Mouse (Mus musculus) small intestine, adult 2 months (tissue): ENCODE measurements around the gene Tigd3. TPM values are rescaled to one million over a fixed set of nuclear protein-coding genes. Genes with fewer than 3 reads are reported as not detected.
A peak's percentile ranks its signal among the peaks of the same experiment; 100 is the strongest.

ENCODE experiments used
- H3K27ac ChIP-seq: fragments of 200-500 bp; 2 replicates; pipeline ENCODE4 v1.5.1; 2012; ENCODE audit warnings: low read depth, low read length, control low read depth, inconsistent platforms; ENCODE audit not compliant: insufficient read depth
- H3K27me3 ChIP-seq: fragments of 200-500 bp; 2 replicates; pipeline ENCODE4 v1.6.1; 2012; ENCODE audit warnings: mild to moderate bottlenecking, moderate library complexity, low read length, inconsistent platforms; ENCODE audit not compliant: control insufficient read depth, insufficient read depth
- H3K36me3 ChIP-seq: fragments of 200-500 bp; 2 replicates; pipeline ENCODE4 v1.6.1; 2012; ENCODE audit warnings: mild to moderate bottlenecking, low read length, control low read depth, inconsistent platforms; ENCODE audit not compliant: control insufficient read depth, insufficient read depth
- H3K4me1 ChIP-seq: fragments of 200-500 bp; 2 replicates; pipeline ENCODE4 v1.6.1; 2012; ENCODE audit warnings: low read length, inconsistent platforms, mixed read lengths; ENCODE audit not compliant: control insufficient read depth, insufficient read depth, insufficient read length
- H3K4me3 ChIP-seq: fragments of 200-500 bp; 2 replicates; pipeline ENCODE4 v1.5.1; 2012; ENCODE audit warnings: low read depth, mild to moderate bottlenecking, control low read depth, inconsistent platforms, low read length, moderate library complexity
- CTCF ChIP-seq: fragments of 200-500 bp; IDR thresholded peaks from 2 replicates; pipeline ENCODE4 v1.5.1; 2012; ENCODE audit warnings: low read depth, mild to moderate bottlenecking, control low read depth, inconsistent platforms, low read length, moderate library complexity, mixed read lengths; ENCODE audit not compliant: insufficient replicate concordance, insufficient read length; ENCODE audit errors: extremely low read depth
- POLR2A ChIP-seq: fragments of 200-500 bp; IDR thresholded peaks from 2 replicates; pipeline ENCODE4 v1.6.1; 2012; ENCODE audit warnings: low read depth, mild to moderate bottlenecking, control low read depth, inconsistent platforms, low read length, moderate library complexity
- WGBS: fragments of 180-500 bp; shearing (Covaris S2); methylation state at CpG from one replicate; pipeline ENCODE4 v1.1.7; 2018; 5-methylcytosine and 5-hydroxymethylcytosine counted together
- polyA plus RNA-seq: library from polyadenylated mRNA; depleted of rRNA; stranded (reverse); fragments of >200 nt; gene quantifications from 2 replicates; pipeline ENCODE4 v1.2.3, GENCODE M21; 2012; rRNA removed

Tigd3 gene
- polyA plus RNA-seq = 0.90 and 2.0 TPM in 2 replicates

DNA sequence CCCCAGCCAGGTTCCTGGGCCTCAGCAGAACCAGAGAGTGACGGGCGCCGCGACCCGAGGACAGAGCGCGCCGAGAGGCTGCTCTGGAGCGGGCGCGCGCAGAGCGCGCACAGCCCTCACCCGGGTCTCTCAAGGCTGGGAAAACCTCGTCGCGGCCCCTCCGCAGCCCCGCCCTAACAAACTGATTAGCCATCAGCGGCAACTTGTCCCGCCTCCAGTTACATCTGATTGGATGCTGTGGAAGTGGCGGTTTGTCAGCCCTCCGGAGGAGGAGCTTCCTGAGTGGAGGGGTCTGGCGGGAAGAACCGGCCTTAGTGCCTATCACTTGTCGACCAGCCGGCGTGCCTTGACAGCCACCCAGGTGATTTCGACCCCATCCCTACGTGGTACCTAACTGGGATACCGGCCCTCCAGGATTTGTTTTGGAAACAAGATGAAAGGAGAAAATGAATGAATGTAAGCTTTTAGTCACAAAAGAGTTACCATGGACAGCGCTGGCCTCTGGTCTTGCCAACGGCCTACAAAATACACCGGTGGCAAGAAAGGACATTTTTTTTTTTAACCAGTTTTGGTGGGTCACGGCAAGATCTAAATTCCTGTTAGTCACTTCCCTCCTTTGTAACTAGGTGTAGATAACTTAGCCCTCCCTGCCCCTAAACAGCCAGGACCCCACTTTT, at the start of gene Tigd3:
Gene Tigd3, minus strand, starts transcription at position 148 of the 677 bp plus-strand sequence.
- TF ChIP-seq POLR2A = peak; percentile 80
- no peak for TF ChIP-seq CTCF

DNA sequence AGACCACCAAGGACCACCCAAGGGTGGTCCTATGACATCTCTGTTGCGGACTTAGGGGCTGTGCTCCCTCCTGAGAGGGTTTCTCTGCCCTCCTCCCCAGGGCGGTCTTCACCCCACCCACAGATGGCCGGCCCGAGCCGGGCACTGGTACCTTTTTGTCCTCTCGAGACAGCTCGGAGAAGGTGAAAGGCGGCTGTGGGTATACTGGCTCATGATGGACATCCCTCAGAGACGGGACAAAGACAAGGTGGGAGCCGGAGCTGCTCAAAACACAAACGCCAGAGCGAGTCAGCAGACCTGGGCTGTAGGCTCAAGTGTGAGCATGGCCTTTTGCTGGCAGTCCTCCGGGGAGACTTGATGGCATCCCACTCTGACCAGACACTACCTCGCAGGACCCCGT, 49.5 kb upstream of the Tigd3 start:
- Histone ChIP-seq H3K4me3 (no peak overlapping the region), H3K4me1 (peaks cover 36% of the 10 kb centered on the region), H3K36me3 (peaks cover 22% of the 10 kb centered on the region), H3K27ac (no peak overlapping the region), H3K27me3 (no peaks in the 10 kb centered on the region)
- TF ChIP-seq CTCF = no peak
- no peak for TF ChIP-seq POLR2A
- WGBS = 89% methylated on average over 15 of the region's 15 CpGs

More for the DNA sequence above, at the start of gene Tigd3:
- Histone ChIP-seq H3K4me1 (peaks cover 7% of the 10 kb centered on the region), H3K4me3 (peak within 1 kb of the TSS; percentile 72), H3K27ac (no peak within 1 kb of the TSS), H3K36me3 (peaks cover 17% of the 10 kb centered on the region), H3K27me3 (no peaks in the 10 kb centered on the region)
- WGBS = 2% methylated on average over 36 of the region's 36 CpGs

DNA sequence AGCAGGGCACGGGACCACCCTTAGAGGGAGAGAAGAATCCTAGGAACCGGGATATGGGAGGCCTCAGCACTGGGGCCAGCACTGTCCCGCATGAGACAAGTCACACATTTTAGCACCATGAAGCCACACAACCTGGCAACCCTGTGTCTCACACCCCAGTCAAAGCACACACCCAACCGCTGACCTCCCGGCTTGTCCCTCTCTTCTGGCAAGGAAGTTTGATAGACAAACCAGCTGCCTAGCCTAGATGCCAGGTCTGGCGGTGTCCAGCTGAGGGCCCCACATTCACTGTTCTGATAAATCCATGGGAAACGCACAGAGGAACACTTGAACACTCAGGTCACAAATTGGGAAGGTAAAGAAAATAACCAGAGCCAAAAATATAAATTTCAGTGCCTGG, 48.6 kb upstream of the Tigd3 start:
- Histone ChIP-seq H3K27ac (no peak overlapping the region), H3K36me3 (peaks cover 22% of the 10 kb centered on the region), H3K4me1 (peaks cover 44% of the 10 kb centered on the region), H3K4me3 (no peak overlapping the region), H3K27me3 (no peaks in the 10 kb centered on the region)
- TF ChIP-seq POLR2A (no peak), CTCF (no peak)
- 81% methylated on average over 7 of the region's 7 CpGs for WGBS

DNA sequence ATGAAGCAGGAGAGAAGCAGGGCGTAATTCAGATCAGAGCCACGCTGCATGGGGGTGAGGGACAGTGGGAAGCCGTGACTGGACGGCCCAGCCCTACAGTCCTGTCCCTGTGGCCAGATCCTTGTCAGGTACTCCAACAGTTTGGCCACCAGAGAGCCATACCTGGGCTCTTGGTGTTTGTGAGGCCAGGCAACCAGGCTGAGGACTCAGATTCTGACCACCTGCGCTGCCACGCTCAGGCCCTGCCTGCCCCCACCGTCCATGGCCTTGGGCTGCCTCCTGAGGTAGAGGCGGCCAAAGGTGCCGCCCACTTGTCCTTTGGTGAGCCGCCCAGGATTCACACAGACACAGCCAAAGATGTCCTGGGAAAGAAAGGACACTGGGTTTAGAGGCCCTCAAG, 46.7 kb upstream of the Tigd3 start:
- no peak overlapping the region for H3K4me3 ChIP-seq
- peaks cover 15% of the 10 kb centered on the region for H3K36me3 ChIP-seq
- H3K4me1 ChIP-seq = peaks cover 39% of the 10 kb centered on the region
- peak overlapping the region; percentile 28; the same call in 1 of the 2 replicates for H3K27ac ChIP-seq
- no peak for TF ChIP-seq POLR2A
- TF ChIP-seq CTCF = no peak
- WGBS = 89% methylated on average over 10 of the region's 10 CpGs
- no peaks in the 10 kb centered on the region for H3K27me3 ChIP-seq

DNA sequence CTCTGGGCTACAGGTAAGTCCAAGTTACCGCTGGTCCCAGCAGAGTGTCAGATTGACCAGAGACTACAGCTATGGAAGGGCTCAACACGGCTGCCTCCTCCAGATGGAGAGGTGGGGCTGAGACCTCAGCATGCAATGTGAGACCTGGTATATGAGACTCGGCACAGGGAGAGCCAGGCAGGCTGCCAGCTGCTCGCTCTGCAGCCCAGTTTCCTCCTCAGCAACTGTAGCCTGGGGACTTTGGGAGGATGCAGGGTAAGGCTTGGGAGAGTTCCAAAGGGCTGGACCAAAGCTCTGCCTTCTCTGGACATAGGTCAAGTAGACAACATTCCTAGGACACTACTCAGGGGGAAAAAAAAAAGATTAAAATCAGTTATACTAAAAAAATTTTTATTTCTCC, 46.2 kb upstream of the Tigd3 start:
- peaks cover 15% of the 10 kb centered on the region for H3K36me3 ChIP-seq
- peaks cover 39% of the 10 kb centered on the region for H3K4me1 ChIP-seq
- 47% methylated on average over 4 of the region's 4 CpGs for WGBS
- H3K27me3 ChIP-seq = no peaks in the 10 kb centered on the region
- H3K4me3 ChIP-seq = no peak overlapping the region
- TF ChIP-seq POLR2A = no peak
- no peak for TF ChIP-seq CTCF
- H3K27ac ChIP-seq = no peak overlapping the region

DNA sequence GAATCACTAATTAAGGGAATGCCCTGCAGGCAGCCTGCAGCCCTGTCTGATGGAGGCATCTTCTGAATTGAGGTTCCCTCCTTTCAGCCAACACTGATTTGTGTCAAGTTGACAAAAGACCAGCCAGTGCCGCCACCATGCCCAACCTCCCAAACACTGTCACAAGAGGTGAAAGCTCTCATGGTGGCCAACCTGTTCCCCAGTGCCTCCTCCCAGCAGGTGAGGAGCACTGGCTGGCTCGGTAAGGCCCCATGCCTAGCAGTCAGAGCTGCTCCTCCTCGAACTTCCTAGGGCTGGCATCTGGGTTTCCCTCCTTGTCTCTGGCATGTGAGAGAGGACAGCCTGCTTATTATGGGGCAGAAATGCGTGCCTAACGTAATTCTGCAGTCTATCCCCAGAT, 45.8 kb upstream of the Tigd3 start:
- 87% methylated on average over 5 of the region's 5 CpGs for WGBS
- no peak overlapping the region for H3K27ac ChIP-seq
- H3K27me3 ChIP-seq = no peaks in the 10 kb centered on the region
- H3K4me1 ChIP-seq = peaks cover 37% of the 10 kb centered on the region
- peaks cover 15% of the 10 kb centered on the region for H3K36me3 ChIP-seq
- H3K4me3 ChIP-seq = no peak overlapping the region
- TF ChIP-seq CTCF (no peak), POLR2A (no peak)

DNA sequence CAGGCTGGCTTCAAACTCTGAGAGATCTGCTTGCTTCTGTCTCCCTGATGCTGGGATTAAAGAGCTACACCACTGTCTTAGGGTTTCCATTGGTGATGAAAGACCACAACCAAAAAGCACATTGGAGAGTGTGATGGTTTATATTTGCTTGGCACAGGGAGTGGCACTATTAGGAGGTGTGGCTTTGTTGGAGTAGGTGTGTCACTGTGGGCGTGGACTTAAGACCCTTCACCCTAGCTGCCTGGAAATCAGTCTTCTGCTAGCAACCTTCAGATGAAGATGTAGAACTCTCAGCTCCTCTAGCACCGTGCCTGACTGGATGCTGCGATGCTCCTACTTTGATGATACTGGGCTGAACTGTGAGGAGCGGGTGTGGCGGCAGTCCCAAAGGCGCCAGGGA, 44.6 kb upstream of the Tigd3 start:
- no peak overlapping the region for H3K27ac ChIP-seq
- WGBS = 45% methylated on average over 6 of the region's 6 CpGs
- H3K4me1 ChIP-seq = peaks cover 36% of the 10 kb centered on the region
- no peak overlapping the region for H3K4me3 ChIP-seq
- no peak for TF ChIP-seq CTCF
- no peak for TF ChIP-seq POLR2A
- H3K36me3 ChIP-seq = peaks cover 15% of the 10 kb centered on the region
- H3K27me3 ChIP-seq = no peaks in the 10 kb centered on the region
